16 mouse cellular contexts compared by ENCODE assay signal in the genomic region with DNA sequence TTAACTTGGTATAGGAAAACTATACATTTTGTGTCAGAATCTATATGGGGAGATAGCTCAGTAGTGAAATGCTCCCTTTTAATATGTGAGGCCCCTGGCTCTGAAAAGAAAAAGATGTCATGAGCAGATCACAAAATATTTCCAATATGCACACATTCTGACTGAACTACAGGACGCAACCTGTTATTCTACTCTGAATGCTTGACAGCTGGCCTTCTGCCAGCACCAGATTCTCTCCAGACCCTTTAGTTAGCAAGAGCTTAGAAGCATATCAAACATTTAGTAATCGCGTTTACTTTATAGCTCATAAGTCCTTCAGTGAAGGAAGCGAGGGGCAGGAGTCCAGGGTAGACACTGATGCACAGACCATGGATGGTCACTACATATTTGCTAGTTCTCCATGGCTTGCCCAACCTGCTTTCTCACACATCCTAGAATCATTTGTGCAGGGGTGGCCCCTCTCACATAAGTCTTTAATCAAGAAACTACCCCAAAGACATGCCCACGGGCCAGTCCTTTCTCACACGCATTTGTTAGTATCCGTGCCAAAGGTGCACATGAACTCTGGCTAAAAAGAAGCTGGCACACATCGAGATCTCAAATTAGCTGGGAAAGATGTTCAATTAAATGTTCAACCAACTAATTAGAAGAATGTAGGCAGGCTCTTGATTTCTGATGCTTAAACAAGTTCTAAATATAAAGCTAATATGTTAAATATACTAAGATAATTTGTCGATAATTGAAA. TPM values are rescaled to one million over a fixed set of nuclear protein-coding genes. Genes with fewer than 3 reads are reported as not detected.
DNase-seq lines count a peak whose midpoint lies in the region; ATAC-seq and TF ChIP-seq lines count a peak whose summit lies in the region.
"Had no signal": no experiment of that assay in that cellular context is flagged by ENCODE, and none has a peak within 500 bp of the region (broad histone marks: within the 10 kb centered on the region; RNA-seq: fewer than 3 reads in every experiment).

No protein-coding gene starts in this region.

- no peak for ATAC-seq in lung, embryonic 14.5 days (ENCODE audit: insufficient read depth)
- ATAC-seq: CD4-positive, CD25-positive, alpha-beta regulatory T cell, adult 4 months; inflammation-experienced regulatory T-cells, adult 6 months had no signal

- intact Hi-C loops in heart, postnatal 10 days (cut with DNase I) = no loop called here

- H3K36me3 ChIP-seq in lung, embryonic 14.5 days (ENCODE audit: insufficient read depth) = no peaks in the 10 kb centered on the region

- TF ChIP-seq POLR2A in lung, adult 2 months (IDR thresholded peaks at IDR 0.05; ENCODE audit: borderline replicate concordance, extremely low read depth, low read depth, low read length) = no peak

- H3K4me3 ChIP-seq in lung, embryonic 14.5 days (ENCODE audit: low read depth, low read length) = no peak overlapping the region
- H3K4me3 ChIP-seq in lung, adult 2 months (replicated peaks; ENCODE audit: extremely low read depth, low read depth, low read length) = no peak overlapping the region
- H3K4me3 ChIP-seq: heart, embryonic 12.5 days; kidney, embryonic 15.5 days; limb, embryonic 13.5 days; midbrain, embryonic 10.5 days had no signal

- H3K9me3 ChIP-seq in lung, embryonic 14.5 days (ENCODE audit: low read depth, low read length) = peaks cover 3% of the 10 kb centered on the region; the same call in 1 of the 2 replicates
- H3K9me3 ChIP-seq: heart, embryonic 12.5 days; kidney, embryonic 15.5 days; limb, embryonic 13.5 days had no signal

- TF ChIP-seq CTCF in lung, embryonic 14.5 days (IDR thresholded peaks at IDR 0.05; ENCODE audit: low read depth) = no peak
- no peak for TF ChIP-seq CTCF in lung, adult 2 months (IDR thresholded peaks at IDR 0.05; ENCODE audit: insufficient read depth, low read length)

- no peak overlapping the region for H3K9ac ChIP-seq in lung, embryonic 14.5 days
- H3K9ac ChIP-seq: heart, embryonic 12.5 days; kidney, embryonic 15.5 days; limb, embryonic 13.5 days had no signal

- H3K27ac ChIP-seq in lung, embryonic 14.5 days (ENCODE audit: low read depth) = no peak overlapping the region
- H3K27ac ChIP-seq: kidney, embryonic 15.5 days; limb, embryonic 13.5 days; midbrain, embryonic 10.5 days had no signal

- no peak overlapping the region for H3K4me2 ChIP-seq in lung, embryonic 14.5 days
- H3K4me2 ChIP-seq: heart, embryonic 12.5 days; kidney, embryonic 15.5 days; limb, embryonic 13.5 days had no signal

- H3K27me3 ChIP-seq in lung, embryonic 14.5 days (ENCODE audit: insufficient read depth, low read length) = no peaks in the 10 kb centered on the region
- H3K27me3 ChIP-seq: heart, embryonic 12.5 days; kidney, embryonic 15.5 days; limb, embryonic 13.5 days had no signal

- H3K4me1 ChIP-seq in lung, embryonic 14.5 days (ENCODE audit: insufficient read depth) = no peaks in the 10 kb centered on the region
- peaks cover 4% of the 10 kb centered on the region; the same call in 1 of the 2 replicates for H3K4me1 ChIP-seq in lung, adult 2 months (ENCODE audit: control insufficient read depth, insufficient read depth, low read length)

- DNase-seq in heart, postnatal 4 days = peak; percentile 11
- DNase-seq in heart, postnatal 10 days = no peak
- DNase-seq in lung, embryonic 14.5 days = peak; percentile 61
- DNase-seq in lung, adult 2 months = no peak
- peak; percentile 53 for DNase-seq in layer of hippocampus, adult 9-11 months
- DNase-seq in lung, postnatal 36 days = peak; percentile 27
- no peak for DNase-seq in retina, postnatal 1 day
- DNase-seq: adrenal gland, postnatal 10 days; gastrocnemius, postnatal 14 days; thymus, postnatal 14 days had no signal

- WGBS in lung, embryonic 14.5 days = 66% methylated on average over 9 of the region's 9 CpGs
- WGBS in lung, adult 2 months = 81% methylated on average over 9 of the region's 9 CpGs

RNA-seq across cellular contexts. Expression of a gene that starts 5.4 kb away (rescaled TPM):
- total RNA-seq in heart, postnatal 4 days (2021) = 10 to 100 TPM; 12.8 to 13.6 TPM
- 10 to 100 TPM; 13.2 to 15.0 TPM for total RNA-seq in heart, postnatal 10 days (2021)
- 12.8 and 15.4 TPM in 2 replicates for polyA plus RNA-seq in lung, embryonic 14.5 days (2014; fragmentation: Nextera tagmentation; extraction: Ambion mirVana)
- 3.5 and 3.9 TPM in 2 replicates for polyA plus RNA-seq in lung, adult 2 months (2012; rRNA removed)

RNA-seq across cellular contexts. Expression of a gene that starts 5.4 kb away (rescaled TPM):
- total RNA-seq in heart, postnatal 4 days (2021) = 10 to 100 TPM; 10.9 to 13.0 TPM
- 10 to 100 TPM; 12.1 to 13.8 TPM for total RNA-seq in heart, postnatal 10 days (2021)
- polyA plus RNA-seq in lung, embryonic 14.5 days (2014; fragmentation: Nextera tagmentation; extraction: Ambion mirVana) = 11.3 and 11.4 TPM in 2 replicates
- polyA plus RNA-seq in lung, adult 2 months (2012; rRNA removed) = 1.3 and 1.5 TPM in 2 replicates

RNA-seq across cellular contexts. Expression of a gene that starts 34.1 kb away (rescaled TPM):
- 10 to 100 TPM; 17.5 to 18.5 TPM for total RNA-seq in heart, postnatal 4 days (2021)
- total RNA-seq in heart, postnatal 10 days (2021) = 10 to 100 TPM; 13.9 to 18.1 TPM
- polyA plus RNA-seq in lung, embryonic 14.5 days (2014; fragmentation: Nextera tagmentation; extraction: Ambion mirVana) = 46.8 and 51.1 TPM in 2 replicates
- polyA plus RNA-seq in lung, adult 2 months (2012; rRNA removed) = 3.7 and 6.2 TPM in 2 replicates

Comparison
In these comparisons a context has a peak if more than half of its experiments do, and no peak if none do; other contexts are left out.
1. DNase-seq: peak in heart, postnatal 4 days (single experiment), lung, embryonic 14.5 days (single experiment), layer of hippocampus, adult 9-11 months (single experiment) and lung, postnatal 36 days (single experiment); none in heart, postnatal 10 days (0 of 2), lung, adult 2 months (single experiment) and retina, postnatal 1 day (single experiment).